In genomic region chr2:108827974-108828700, GRCm38 (mm10) we compare ENCODE assay signal across 13 mouse cellular contexts.
DNase-seq lines count a peak whose midpoint lies in the region; ATAC-seq and TF ChIP-seq lines count a peak whose summit lies in the region.
"Had no signal": no experiment of that assay in that cellular context is flagged by ENCODE, and none has a peak within 500 bp of the region (broad histone marks: within the 10 kb centered on the region; RNA-seq: fewer than 3 reads in every experiment).

No protein-coding gene starts in this region.

- 56% methylated on average over 3 of the region's 3 CpGs for WGBS in heart, embryonic 11.5 days (ENCODE audit: insufficient replicate concordance)
- 57% methylated on average over 3 of the region's 3 CpGs for WGBS in kidney, embryonic 14.5 days
- 22% methylated on average over 3 of the region's 3 CpGs for WGBS in hindbrain, embryonic 14.5 days
- 40% methylated on average over 3 of the region's 3 CpGs for WGBS in neural tube, embryonic 15.5 days

- H3K9me3 ChIP-seq in heart, embryonic 11.5 days (replicated peaks; ENCODE audit: control insufficient read depth, low read length) = no peaks in the 10 kb centered on the region
- no peaks in the 10 kb centered on the region for H3K9me3 ChIP-seq in kidney, embryonic 14.5 days (ENCODE audit: control insufficient read depth, low read length)
- H3K9me3 ChIP-seq in hindbrain, embryonic 14.5 days (ENCODE audit: control insufficient read depth, low read length) = no peaks in the 10 kb centered on the region
- H3K9me3 ChIP-seq in neural tube, embryonic 15.5 days (replicated peaks) = no peaks in the 10 kb centered on the region
- H3K9me3 ChIP-seq: limb, embryonic 13.5 days had no signal

- no peaks in the 10 kb centered on the region for H3K36me3 ChIP-seq in heart, embryonic 11.5 days (ENCODE audit: control insufficient read depth, insufficient read depth, low read length)
- no peaks in the 10 kb centered on the region for H3K36me3 ChIP-seq in kidney, embryonic 14.5 days (ENCODE audit: control insufficient read depth, insufficient read depth, low read length)
- H3K36me3 ChIP-seq in hindbrain, embryonic 14.5 days (replicated peaks; ENCODE audit: control insufficient read depth, insufficient read depth) = no peaks in the 10 kb centered on the region
- no peaks in the 10 kb centered on the region for H3K36me3 ChIP-seq in neural tube, embryonic 15.5 days
- H3K36me3 ChIP-seq: limb, embryonic 13.5 days had no signal

- DNase-seq in heart, postnatal 14 days = no peak
- DNase-seq in kidney, adult 9 months = peak; percentile 67
- no peak for DNase-seq in hindbrain, embryonic 14.5 days (ENCODE audit: low spot score)
- DNase-seq in layer of hippocampus, adult 2 months (ENCODE audit: low spot score in 2 of 2) = no peak
- DNase-seq: cerebellum, adult 18-20 months; kidney, postnatal 14 days; layer of hippocampus, postnatal 36 days; liver, postnatal 0 days; thymus, adult 18-20 months had no signal

- H3K4me3 ChIP-seq in heart, embryonic 11.5 days (ENCODE audit: low read depth, low read length) = no peak overlapping the region
- H3K4me3 ChIP-seq in kidney, embryonic 14.5 days (ENCODE audit: low read length) = no peak overlapping the region
- no peak overlapping the region for H3K4me3 ChIP-seq in hindbrain, embryonic 14.5 days (replicated peaks; ENCODE audit: low read length)
- no peak overlapping the region for H3K4me3 ChIP-seq in neural tube, embryonic 15.5 days (replicated peaks)
- H3K4me3 ChIP-seq in layer of hippocampus, adult 2 months = no peak overlapping the region
- H3K4me3 ChIP-seq: limb, embryonic 13.5 days had no signal

- peak overlapping the region; percentile 83 for H3K27ac ChIP-seq in heart, embryonic 11.5 days (ENCODE audit: low read depth, low read length)
- no peak overlapping the region for H3K27ac ChIP-seq in kidney, embryonic 14.5 days (ENCODE audit: low read depth, low read length)
- H3K27ac ChIP-seq in hindbrain, embryonic 14.5 days = 0 out of 2 replicates have a peak overlapping the region, but pooled peaks have one; percentile 16
- peak overlapping the region; percentile 33; the same call in 1 of the 2 replicates for H3K27ac ChIP-seq in neural tube, embryonic 15.5 days (replicated peaks)
- no peak overlapping the region for H3K27ac ChIP-seq in layer of hippocampus, adult 2 months
- H3K27ac ChIP-seq: limb, embryonic 13.5 days had no signal

- H3K9ac ChIP-seq in heart, embryonic 11.5 days (ENCODE audit: low read depth, low read length) = no peak overlapping the region
- no peak overlapping the region for H3K9ac ChIP-seq in kidney, embryonic 14.5 days (ENCODE audit: low read depth, low read length)
- H3K9ac ChIP-seq in hindbrain, embryonic 14.5 days = no peak overlapping the region
- H3K9ac ChIP-seq in neural tube, embryonic 15.5 days (replicated peaks) = no peak overlapping the region
- H3K9ac ChIP-seq: limb, embryonic 13.5 days; liver, postnatal 0 days had no signal

- peak overlapping the region; percentile 41; the same call in 1 of the 2 replicates for H3K4me2 ChIP-seq in heart, embryonic 11.5 days
- H3K4me2 ChIP-seq in kidney, embryonic 14.5 days (replicated peaks; ENCODE audit: low read depth, low read length) = no peak overlapping the region
- no peak overlapping the region for H3K4me2 ChIP-seq in hindbrain, embryonic 14.5 days (replicated peaks)
- H3K4me2 ChIP-seq in neural tube, embryonic 15.5 days = no peak overlapping the region

- no peak for ATAC-seq in heart, embryonic 11.5 days (replicated peaks; ENCODE audit: insufficient number of reproducible peaks, low FRiP score, low TSS enrichment)
- ATAC-seq in kidney, embryonic 14.5 days (ENCODE audit: low FRiP score, low TSS enrichment) = no peak
- ATAC-seq in hindbrain, embryonic 14.5 days (ENCODE audit: low FRiP score) = no peak
- ATAC-seq in neural tube, embryonic 15.5 days (ENCODE audit: low FRiP score) = no peak
- ATAC-seq: liver, postnatal 0 days had no signal

- intact Hi-C loops in heart, postnatal 14 days (cut with DNase I) = no loop called here

- peaks cover 6% of the 10 kb centered on the region; the same call in 1 of the 2 replicates for H3K4me1 ChIP-seq in heart, embryonic 11.5 days (ENCODE audit: control insufficient read depth, insufficient read depth, low read length)
- H3K4me1 ChIP-seq in kidney, embryonic 14.5 days (ENCODE audit: control insufficient read depth, insufficient read depth, low read length) = no peaks in the 10 kb centered on the region
- H3K4me1 ChIP-seq in hindbrain, embryonic 14.5 days (replicated peaks; ENCODE audit: control insufficient read depth, insufficient read depth, low read length) = peaks cover 15% of the 10 kb centered on the region; the same call in 1 of the 2 replicates
- H3K4me1 ChIP-seq in neural tube, embryonic 15.5 days = peaks cover 8% of the 10 kb centered on the region

- no peak for TF ChIP-seq CTCF in layer of hippocampus, adult 2 months (conservative IDR thresholded peaks at IDR 0.05)

- H3K27me3 ChIP-seq in heart, embryonic 11.5 days (ENCODE audit: control insufficient read depth, insufficient read depth, low read length) = no peaks in the 10 kb centered on the region
- H3K27me3 ChIP-seq in kidney, embryonic 14.5 days (ENCODE audit: control insufficient read depth, insufficient read depth, low read length) = no peaks in the 10 kb centered on the region
- no peaks in the 10 kb centered on the region for H3K27me3 ChIP-seq in hindbrain, embryonic 14.5 days (ENCODE audit: control insufficient read depth, insufficient read depth, low read length)
- H3K27me3 ChIP-seq in neural tube, embryonic 15.5 days (replicated peaks) = no peaks in the 10 kb centered on the region
- H3K27me3 ChIP-seq: limb, embryonic 13.5 days had no signal

Comparison
In these comparisons a context has a peak if more than half of its experiments do, and no peak if none do; other contexts are left out.
1. H3K27ac ChIP-seq: peak in heart, embryonic 11.5 days (single experiment), hindbrain, embryonic 14.5 days (single experiment) and neural tube, embryonic 15.5 days (single experiment); none in kidney, embryonic 14.5 days (single experiment) and layer of hippocampus, adult 2 months (single experiment).